Mouse (Mus musculus) hindbrain, postnatal 0 days (tissue): ENCODE measurements at regions not wholly inside any gene's neighbourhood (a gene's known extent, or its start where the extent isn't known, plus 50 kb on each side); places are given as distances from the start of the nearest gene placed in this dataset.

ENCODE experiments used
- ATAC-seq: fragments of 200-750 bp; cut with Nextera tagmentation; 2 replicates; pipeline ENCODE4 v1.8.0; 2017; ENCODE audit warnings: mild to moderate bottlenecking, moderate TSS enrichment, moderate library complexity
- DNase-seq: peaks from one replicate; pipeline ENCODE4 v3.0.0-alpha.2; 2015; ENCODE audit warnings: low spot score
- H3K27ac ChIP-seq: fragments of 300-500 bp; sonication (generic); 2 replicates; pipeline ENCODE4 v1.5.1; 2014; ENCODE audit warnings: mild to moderate bottlenecking
- H3K27me3 ChIP-seq: fragments of 300-500 bp; sonication (generic); 2 replicates; pipeline ENCODE4 v1.6.1; 2014; ENCODE audit warnings: low read length, mixed read lengths; ENCODE audit not compliant: insufficient read depth
- H3K36me3 ChIP-seq: fragments of 300-500 bp; sonication (generic); 2 replicates; pipeline ENCODE4 v1.6.1; 2014; ENCODE audit warnings: low read length, mixed read lengths; ENCODE audit not compliant: insufficient read depth
- H3K4me1 ChIP-seq: fragments of 300-500 bp; sonication (generic); 2 replicates; pipeline ENCODE4 v1.6.1; 2014; ENCODE audit warnings: antibody characterized with exemption, low read length, mixed read lengths; ENCODE audit not compliant: insufficient read depth
- H3K4me2 ChIP-seq: fragments of 300-500 bp; sonication (generic); 2 replicates; pipeline ENCODE4 v1.6.1; 2014; ENCODE audit warnings: low read depth, mild to moderate bottlenecking, low read length, moderate library complexity, mixed read lengths
- H3K4me3 ChIP-seq: fragments of 300-500 bp; sonication (generic); 2 replicates; pipeline ENCODE4 v1.5.1; 2014; ENCODE audit warnings: low read length
- H3K9ac ChIP-seq: fragments of 300-500 bp; sonication (generic); replicated peaks from 2 replicates; pipeline ENCODE4 v1.6.1; 2014; ENCODE audit warnings: mild to moderate bottlenecking, low read length, moderate library complexity, mixed read lengths
- H3K9me3 ChIP-seq: fragments of 300-500 bp; sonication (generic); 2 replicates; pipeline ENCODE4 v1.6.1; 2016; ENCODE audit warnings: low read length, mixed read lengths
- CTCF ChIP-seq: IDR thresholded peaks from 2 replicates; pipeline ENCODE4 v1.5.1; 2016; ENCODE audit warnings: antibody characterized with exemption, control low read depth, low read depth
- WGBS: fragments of 180-500 bp; shearing (Covaris S2); extraction: QIAGEN DNeasy Blood & Tissue Kit; methylation state at CpG from one replicate; pipeline ENCODE4 v1.1.7; 2014; 5-methylcytosine and 5-hydroxymethylcytosine counted together

DNA sequence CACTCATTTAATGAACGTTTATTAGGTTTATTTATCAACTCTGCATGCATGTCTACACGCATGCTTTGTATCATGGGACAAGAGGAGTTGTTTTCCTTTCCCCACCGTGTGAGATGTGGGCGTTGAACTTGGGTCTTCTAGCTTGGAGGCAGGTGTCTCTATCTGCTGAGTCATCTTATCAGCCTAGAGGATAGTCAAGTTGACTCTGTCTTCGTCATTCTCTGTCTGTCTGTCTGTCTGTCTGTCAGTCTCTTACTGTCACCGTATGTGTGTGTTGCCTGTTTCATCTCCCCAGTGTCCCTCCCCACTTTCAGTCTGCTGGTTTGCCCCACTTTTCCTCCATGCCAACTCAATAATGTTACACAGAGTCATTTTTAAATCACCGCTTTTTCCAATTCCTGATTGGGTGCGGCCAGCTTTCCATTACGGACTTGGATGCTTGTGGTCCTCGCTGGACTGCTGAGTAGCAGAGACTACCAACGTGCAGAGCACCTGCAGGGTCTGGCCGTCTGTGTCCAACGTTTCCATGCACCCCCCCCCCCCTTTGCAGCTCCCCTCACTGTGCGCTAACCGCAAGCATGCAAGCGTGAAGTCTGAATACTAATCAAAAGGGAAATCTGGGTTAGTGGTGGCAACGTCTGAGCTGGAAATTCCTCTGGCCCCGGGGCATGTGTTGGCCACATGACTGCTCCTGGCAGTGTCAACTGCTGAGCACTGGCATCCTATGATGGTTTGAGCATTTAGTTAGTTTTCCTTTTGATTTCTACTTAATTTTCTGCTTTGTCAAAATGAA, 155.7 kb upstream of the Sox4 start:
- peak; percentile 51; the same call in 1 of the 2 replicates for ATAC-seq
- Histone ChIP-seq H3K9me3 (no peaks in the 10 kb centered on the region), H3K27ac (no peak overlapping the region), H3K4me2 (no peak overlapping the region), H3K36me3 (no peaks in the 10 kb centered on the region), H3K9ac (no peak overlapping the region), H3K4me1 (no peaks in the 10 kb centered on the region), H3K4me3 (no peak overlapping the region), H3K27me3 (no peaks in the 10 kb centered on the region)
- 56% methylated on average over 18 of the region's 18 CpGs for WGBS
- no peak for TF ChIP-seq CTCF
- peak; percentile 34 for DNase-seq

DNA sequence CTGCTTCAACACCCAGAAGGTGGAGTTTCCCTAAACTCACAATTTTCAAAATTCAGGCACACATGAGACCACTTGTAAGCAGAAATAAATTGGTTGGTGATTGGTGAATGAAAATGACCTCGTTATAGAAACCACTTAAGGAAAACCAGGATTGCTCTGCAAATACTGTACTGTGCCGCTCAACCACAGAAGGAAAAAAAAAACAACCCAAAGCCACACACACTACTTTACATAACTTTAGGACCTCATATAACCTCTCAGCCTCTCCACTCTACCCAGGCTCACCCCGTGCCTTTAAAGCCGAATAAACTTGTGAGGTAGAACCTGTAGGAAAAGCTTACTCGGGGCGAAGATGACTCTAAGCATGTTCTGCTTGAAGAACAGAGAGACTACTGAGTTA, 154.7 kb upstream of the Sox4 start:
- no peaks in the 10 kb centered on the region for H3K36me3 ChIP-seq
- H3K9ac ChIP-seq, result no peak overlapping the region
- WGBS, result 88% methylated on average over 6 of the region's 6 CpGs
- H3K4me3 ChIP-seq, result no peak overlapping the region
- no peak for TF ChIP-seq CTCF
- no peaks in the 10 kb centered on the region for H3K4me1 ChIP-seq
- no peak overlapping the region for H3K27ac ChIP-seq
- H3K9me3 ChIP-seq, result no peaks in the 10 kb centered on the region
- no peak overlapping the region for H3K4me2 ChIP-seq
- no peak for ATAC-seq
- H3K27me3 ChIP-seq, result no peaks in the 10 kb centered on the region
- DNase-seq, result no peak

DNA sequence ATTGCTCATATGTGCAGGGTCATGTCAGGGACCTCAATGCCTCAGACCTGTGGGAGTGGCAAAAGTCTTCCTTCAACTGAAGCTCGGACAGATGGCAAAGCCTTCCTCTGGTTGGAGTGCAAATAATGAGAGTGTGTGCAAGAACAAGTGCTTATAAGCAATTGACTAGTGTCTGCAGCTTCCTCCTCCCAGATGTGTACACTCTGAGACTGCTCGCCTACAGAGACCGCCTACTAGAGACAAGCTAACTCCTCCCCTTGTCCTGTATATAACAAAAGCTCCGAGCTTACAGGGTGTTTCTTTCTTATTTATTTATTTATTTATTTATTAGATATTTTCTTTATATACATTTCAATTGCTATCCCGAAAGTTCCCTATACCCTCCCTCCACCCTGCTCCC, 138.7 kb upstream of the Sox4 start:
- Histone ChIP-seq H3K4me3 (no peak overlapping the region), H3K36me3 (no peaks in the 10 kb centered on the region), H3K4me1 (no peaks in the 10 kb centered on the region), H3K4me2 (no peak overlapping the region), H3K9ac (no peak overlapping the region), H3K27me3 (no peaks in the 10 kb centered on the region), H3K27ac (no peak overlapping the region), H3K9me3 (peaks cover 2% of the 10 kb centered on the region; the same call in 1 of the 2 replicates)
- ATAC-seq (no peak), DNase-seq (no peak)
- 88% methylated on average over 5 of the region's 5 CpGs for WGBS
- no peak for TF ChIP-seq CTCF

DNA sequence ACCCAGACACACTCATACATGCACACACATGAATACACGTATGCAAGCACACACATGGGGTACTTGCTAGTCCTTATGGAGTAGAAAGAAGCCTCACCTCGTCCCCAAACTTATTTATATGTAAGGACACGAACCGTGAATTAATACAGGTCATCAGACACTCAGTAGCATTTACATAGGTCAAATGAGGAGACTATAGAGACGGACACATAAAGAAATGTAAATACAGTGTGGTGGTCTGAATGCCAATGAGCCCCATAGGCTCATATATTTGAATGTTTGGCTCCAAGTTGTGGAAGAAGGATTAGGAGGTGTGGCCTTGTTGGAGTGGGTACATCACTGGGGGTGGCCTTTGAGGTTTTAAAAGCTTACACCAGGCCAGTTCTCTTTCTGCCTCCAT, 133.3 kb upstream of the Sox4 start:
- 42% methylated on average over 5 of the region's 5 CpGs for WGBS
- no peak for ATAC-seq
- no peak overlapping the region for H3K4me3 ChIP-seq
- DNase-seq, result no peak
- H3K27ac ChIP-seq, result no peak overlapping the region
- no peaks in the 10 kb centered on the region for H3K36me3 ChIP-seq
- no peaks in the 10 kb centered on the region for H3K27me3 ChIP-seq
- no peak overlapping the region for H3K9ac ChIP-seq
- TF ChIP-seq CTCF, result no peak
- no peaks in the 10 kb centered on the region for H3K4me1 ChIP-seq
- H3K4me2 ChIP-seq, result no peak overlapping the region
- peaks cover 2% of the 10 kb centered on the region; the same call in 1 of the 2 replicates for H3K9me3 ChIP-seq

- no peaks in the 10 kb centered on the region for H3K9me3 ChIP-seq
- DNase-seq (no peak), ATAC-seq (no peak)
- no peaks in the 10 kb centered on the region for H3K27me3 ChIP-seq
- WGBS, result 33% methylated on average over 2 of the region's 2 CpGs
- no peak overlapping the region for H3K27ac ChIP-seq
- no peaks in the 10 kb centered on the region for H3K36me3 ChIP-seq
- no peak overlapping the region for H3K9ac ChIP-seq
- no peak overlapping the region for H3K4me2 ChIP-seq
- no peak overlapping the region for H3K4me3 ChIP-seq
- TF ChIP-seq CTCF, result no peak
- H3K4me1 ChIP-seq, result no peaks in the 10 kb centered on the region
These were observed 127.6 kb upstream of the Sox4 start for GRCm38 (mm10) chr13:29081064-29081463.

- Histone ChIP-seq H3K36me3 (no peaks in the 10 kb centered on the region), H3K9ac (no peak overlapping the region), H3K27me3 (no peaks in the 10 kb centered on the region), H3K4me3 (no peak overlapping the region), H3K4me1 (no peaks in the 10 kb centered on the region), H3K27ac (no peak overlapping the region), H3K4me2 (no peak overlapping the region), H3K9me3 (no peaks in the 10 kb centered on the region)
- DNase-seq (no peak), ATAC-seq (no peak)
- WGBS, result 98% methylated on average over 10 of the region's 10 CpGs
- no peak for TF ChIP-seq CTCF
These were observed 126.3 kb upstream of the Sox4 start for GRCm38 (mm10) chr13:29079841-29080240.

GRCm38 (mm10) chr13:29073630-29074029, 120.1 kb upstream of the Sox4 start:
- no peak overlapping the region for H3K27ac ChIP-seq
- WGBS, result 89% methylated on average over 2 of the region's 2 CpGs
- no peak overlapping the region for H3K9ac ChIP-seq
- no peaks in the 10 kb centered on the region for H3K27me3 ChIP-seq
- no peaks in the 10 kb centered on the region for H3K4me1 ChIP-seq
- no peak for TF ChIP-seq CTCF
- ATAC-seq, result no peak
- H3K4me3 ChIP-seq, result no peak overlapping the region
- H3K9me3 ChIP-seq, result no peaks in the 10 kb centered on the region
- DNase-seq, result no peak
- no peaks in the 10 kb centered on the region for H3K36me3 ChIP-seq
- no peak overlapping the region for H3K4me2 ChIP-seq
